Mouse (Mus musculus): Measurements from ENCODE around the gene Nrp1.

Gene Nrp1

GRCm38 (mm10) chr8:128544128-128544846 lies 185.9 kb downstream of the Nrp1 start:
- in situ Hi-C loops (cut with MboI, MseI), result loop anchor here (25.0 kb wide), 1 partner anchor 168 kb away; no protein-coding TSS in a partner anchor

- in situ Hi-C loops (cut with MboI, MseI), result loop anchor here (5.0 to 25.0 kb wide), 2 partner anchors 56 to 166 kb away; no protein-coding TSS in a partner anchor
Measured at GRCm38 (mm10) chr8:128546287-128546686, 187.9 kb downstream of the Nrp1 start.

- in situ Hi-C loops (cut with MboI, MseI), result loop anchor here (5.0 to 25.0 kb wide), 2 partner anchors 55 to 165 kb away; no protein-coding TSS in a partner anchor
Measured at GRCm38 (mm10) chr8:128547361-128547760, 189.0 kb downstream of the Nrp1 start.

GRCm38 (mm10) chr8:128549738-128550137 lies 191.3 kb downstream of the Nrp1 start:
- in situ Hi-C loops (cut with MboI, MseI), result loop anchor here (5.0 to 25.0 kb wide), 2 partner anchors 53 to 163 kb away; no protein-coding TSS in a partner anchor

GRCm38 (mm10) chr8:128551421-128552139 lies 193.2 kb downstream of the Nrp1 start:
- in situ Hi-C loops (cut with MboI, MseI), result no loop called here

Measured in regulatory T cell (primary cell).